Mouse (Mus musculus) urinary bladder, adult 18-20 months (tissue): ENCODE results near the gene Tmbim6.

Experiments used
- DNase-seq, 2 experiments: peaks; one replicate each; pipeline ENCODE4 v3.0.0; 2022; ENCODE audit warnings: low spot score in 2 of 2, mixed read lengths in 2 of 2

The Tmbim6 gene

GRCm38 (mm10) chr15:99392486-99393385 lies at the start of gene Tmbim6:
Gene Tmbim6 (plus strand): TSS chr15:99392882.
- DNase-seq, result peak; percentile 96 to 99

DNA sequence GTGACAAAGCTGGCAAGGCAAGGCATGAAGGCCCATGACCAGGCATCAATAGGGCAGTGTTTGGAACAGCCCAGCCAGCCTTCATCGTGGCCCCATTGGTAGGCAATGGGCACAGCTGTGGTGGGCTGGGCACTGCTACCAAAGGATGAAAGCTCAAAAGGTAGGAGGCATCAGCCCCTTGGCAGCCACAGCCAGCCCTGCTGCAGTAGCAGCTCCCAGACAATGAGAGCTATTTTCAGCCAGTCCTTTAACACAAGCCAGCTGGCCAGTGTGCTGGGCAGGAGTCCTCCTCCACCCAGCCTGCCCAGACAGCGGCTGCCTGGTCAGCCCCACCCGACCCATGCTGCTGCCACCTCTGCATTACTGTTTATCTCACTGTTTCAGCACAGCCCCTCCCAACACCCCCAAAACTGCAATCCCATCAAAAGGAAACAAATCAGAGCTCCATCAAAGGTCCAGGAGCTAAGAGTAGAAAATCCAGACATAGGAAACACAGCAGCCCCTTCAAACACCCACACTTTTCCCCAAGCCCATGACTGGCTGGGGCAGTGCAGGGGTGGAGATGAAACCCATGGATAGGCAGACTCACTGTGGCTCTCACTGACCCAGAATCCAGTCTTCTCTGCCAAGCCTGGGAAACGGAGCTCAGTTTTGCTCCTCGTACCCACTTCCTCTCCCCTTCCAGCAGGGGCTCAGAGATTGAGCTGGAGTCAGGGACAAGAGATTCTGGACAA lies 49.1 kb upstream of the Tmbim6 start:
- no peak for DNase-seq

GRCm38 (mm10) chr15:99344148-99344870 lies 48.4 kb upstream of the Tmbim6 start:
- no peak for DNase-seq

DNA sequence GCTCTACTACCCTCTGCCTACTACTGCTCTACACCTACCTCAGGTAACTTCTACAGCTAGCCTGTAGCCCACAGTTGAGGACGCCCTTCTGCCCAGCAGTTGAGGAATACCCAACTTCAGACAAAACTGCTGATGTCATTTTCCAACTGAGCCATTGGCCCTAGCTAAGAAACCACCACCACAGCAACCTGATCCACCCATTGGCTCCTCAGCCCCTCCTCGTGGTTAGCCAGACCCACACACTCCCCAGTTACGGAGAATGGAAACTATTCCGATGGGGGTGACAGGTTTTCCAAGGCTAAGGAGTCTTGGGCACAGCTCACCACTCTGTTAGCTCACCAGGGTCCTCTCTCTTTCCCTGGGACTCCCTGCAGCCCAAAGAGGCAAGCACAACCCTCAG lies 47.7 kb upstream of the Tmbim6 start:
- no peak for DNase-seq

- DNase-seq, result no peak
These were observed 41.1 kb upstream of the Tmbim6 start for GRCm38 (mm10) chr15:99351610-99352009.

- no peak for DNase-seq
These were observed 40.4 kb upstream of the Tmbim6 start for GRCm38 (mm10) chr15:99352306-99352705.

DNA sequence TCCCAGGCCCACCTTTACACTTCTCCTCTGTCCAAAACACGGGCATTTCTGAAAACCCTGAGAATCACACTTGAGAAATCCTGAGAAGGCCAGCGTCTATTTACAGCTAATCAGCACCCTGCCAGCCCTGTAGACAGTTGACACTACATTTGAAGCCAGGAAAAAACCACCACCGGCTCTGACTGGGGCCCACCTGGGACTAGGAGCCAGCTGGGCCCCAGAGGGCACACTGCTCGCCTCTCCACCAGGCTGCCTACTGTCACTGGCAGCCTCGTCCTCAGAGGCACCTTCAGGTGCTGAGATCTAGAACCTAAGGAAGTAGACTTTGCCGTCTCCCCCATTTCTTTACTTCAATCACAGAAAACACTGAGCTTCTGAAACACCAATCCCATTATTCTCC lies 37.0 kb upstream of the Tmbim6 start:
- DNase-seq, result no peak

DNA sequence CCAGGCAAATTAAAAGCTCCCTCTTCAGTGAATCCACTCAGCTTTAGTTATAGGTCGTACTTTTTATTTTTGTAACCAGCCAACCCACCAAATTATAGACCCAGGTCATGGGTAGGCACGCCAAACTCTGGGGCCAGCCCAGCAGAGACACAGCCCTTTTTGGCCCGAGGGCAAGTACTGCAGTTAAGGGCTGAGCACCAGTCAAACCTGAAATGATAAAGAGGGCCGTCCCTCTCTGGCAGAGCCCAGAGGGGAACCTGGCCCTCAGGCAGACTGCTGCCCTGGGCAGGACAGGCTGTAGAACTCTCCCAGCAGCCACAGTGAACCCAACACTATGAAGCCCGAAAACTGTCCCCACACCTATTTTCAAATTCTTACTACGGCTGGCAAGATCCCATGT lies 36.2 kb upstream of the Tmbim6 start:
- no peak for DNase-seq

DNA sequence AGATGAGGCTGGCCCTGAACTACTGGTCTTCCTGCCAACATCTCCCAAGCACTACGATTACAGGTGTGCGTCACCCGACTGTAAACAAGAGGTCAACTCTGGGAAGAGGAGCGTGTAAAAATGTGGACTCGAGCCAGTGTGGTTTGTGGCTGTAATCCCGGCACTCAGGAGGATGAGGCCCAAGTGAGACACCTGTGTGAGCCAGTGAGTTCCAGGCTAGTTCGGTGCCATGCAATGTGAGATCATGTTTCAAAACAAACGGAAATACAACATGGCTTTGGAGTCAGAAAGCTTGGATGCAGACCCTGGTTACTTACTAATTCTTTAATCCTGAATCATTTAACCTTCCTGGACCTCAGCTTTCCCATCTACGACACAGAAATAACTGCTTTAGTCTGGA lies 33.7 kb upstream of the Tmbim6 start:
- DNase-seq, result no peak

GRCm38 (mm10) chr15:99364022-99364530 lies 28.6 kb upstream of the Tmbim6 start:
- DNase-seq, result no peak

GRCm38 (mm10) chr15:99364921-99365320 lies 27.8 kb upstream of the Tmbim6 start:
- no peak for DNase-seq

GRCm38 (mm10) chr15:99368583-99369266 lies 24.0 kb upstream of the Tmbim6 start:
- DNase-seq, result no peak

DNA sequence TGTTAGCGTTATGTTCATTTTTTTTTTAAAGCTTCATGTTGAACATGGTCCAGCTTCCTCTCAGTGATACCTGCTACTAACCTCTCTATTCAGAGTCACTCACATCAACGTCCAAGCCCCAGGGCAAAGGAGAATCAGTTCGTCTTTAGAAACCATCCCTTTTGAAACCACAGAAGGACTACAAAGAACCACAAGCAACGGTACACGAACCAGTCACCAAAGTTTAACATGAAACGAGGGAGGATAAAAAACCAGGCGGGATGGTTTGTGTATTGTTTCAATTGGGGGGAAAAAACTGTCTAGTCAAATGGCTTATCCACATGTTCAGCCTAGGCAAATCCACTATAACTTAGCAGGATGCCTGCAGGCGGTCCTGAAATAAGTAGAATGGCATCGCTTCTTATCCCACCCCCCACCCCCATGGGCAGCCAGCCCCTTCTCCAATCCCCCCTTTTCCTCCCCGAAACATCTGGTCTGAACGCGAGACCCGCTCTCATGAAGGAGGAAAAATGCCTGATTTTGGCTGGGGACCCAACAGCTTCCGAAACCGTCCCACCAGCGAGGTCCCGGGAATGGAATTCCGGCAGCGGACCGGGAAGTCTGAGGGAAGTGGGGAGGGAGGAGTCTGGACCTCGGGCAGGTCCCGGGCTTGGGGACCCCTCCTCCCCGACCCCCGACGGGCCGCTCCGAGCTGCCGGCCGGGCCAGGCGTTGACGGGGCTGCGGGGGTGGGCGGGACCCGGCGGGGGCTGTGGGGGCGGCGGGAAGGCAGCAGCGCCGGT lies 23.1 kb upstream of the Tmbim6 start:
- DNase-seq, result no peak

GRCm38 (mm10) chr15:99370259-99370691 lies 22.4 kb upstream of the Tmbim6 start, which contains the start of gene Fmnl3:
Gene Fmnl3 (minus strand): TSS chr15:99370482.
- DNase-seq, result peak; percentile 91 to 99

GRCm38 (mm10) chr15:99371526-99372340 lies 20.9 kb upstream of the Tmbim6 start:
- no peak for DNase-seq

DNA sequence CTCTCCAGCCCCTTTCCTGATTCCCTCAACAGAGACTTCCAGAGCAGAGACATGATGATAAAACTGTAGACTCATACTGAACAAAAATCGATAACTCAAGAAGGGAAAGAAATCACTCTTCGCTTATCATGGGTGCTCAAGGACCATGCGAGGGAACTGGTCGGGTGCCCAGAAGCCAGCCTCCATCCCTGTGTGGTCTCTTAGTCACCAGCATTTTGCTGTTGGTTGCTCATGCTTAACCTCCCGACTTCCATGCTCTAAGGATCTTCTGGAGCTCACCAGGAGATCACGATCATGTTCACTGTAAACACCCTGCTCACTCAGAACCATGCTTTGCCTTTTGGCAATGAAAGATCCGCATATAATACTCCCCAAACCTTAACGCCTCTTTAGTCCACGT lies 19.9 kb upstream of the Tmbim6 start:
- DNase-seq, result no peak

- no peak for DNase-seq
These were observed 17.6 kb upstream of the Tmbim6 start for GRCm38 (mm10) chr15:99375036-99375435.

- no peak for DNase-seq
These were observed 17.1 kb upstream of the Tmbim6 start for GRCm38 (mm10) chr15:99375581-99375980.

DNA sequence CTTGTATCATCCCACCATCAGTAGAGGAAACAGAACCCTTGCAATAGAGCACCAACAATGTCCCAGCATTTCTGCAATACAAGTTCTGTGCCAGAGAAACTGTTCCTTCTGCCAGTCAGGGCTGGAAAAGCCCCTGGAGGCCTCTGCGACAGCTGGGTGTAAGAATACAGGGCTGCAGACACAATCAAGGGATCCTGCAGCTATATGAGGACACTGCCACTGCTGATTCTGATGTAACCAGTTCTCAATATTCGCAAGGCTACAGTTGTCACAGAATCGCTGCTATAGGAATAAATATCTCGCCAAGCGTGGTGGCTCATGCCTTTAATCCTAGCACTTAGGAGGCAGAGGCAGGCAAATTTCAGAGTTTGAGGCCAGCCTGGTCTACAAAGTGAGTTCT lies 16.4 kb upstream of the Tmbim6 start:
- DNase-seq, result no peak

- DNase-seq, result no peak
These were observed 9.8 kb upstream of the Tmbim6 start for GRCm38 (mm10) chr15:99382893-99383292.
